Mouse (Mus musculus) urinary bladder, postnatal 4 days (tissue): ENCODE data around the gene Tubb4b.

ENCODE experiments used
- DNase-seq, 2 experiments: peaks; one replicate each; pipeline ENCODE4 v3.0.0; 2021 to 2022; ENCODE audit warnings: low spot score in 2 of 2

Gene Tubb4b

DNA sequence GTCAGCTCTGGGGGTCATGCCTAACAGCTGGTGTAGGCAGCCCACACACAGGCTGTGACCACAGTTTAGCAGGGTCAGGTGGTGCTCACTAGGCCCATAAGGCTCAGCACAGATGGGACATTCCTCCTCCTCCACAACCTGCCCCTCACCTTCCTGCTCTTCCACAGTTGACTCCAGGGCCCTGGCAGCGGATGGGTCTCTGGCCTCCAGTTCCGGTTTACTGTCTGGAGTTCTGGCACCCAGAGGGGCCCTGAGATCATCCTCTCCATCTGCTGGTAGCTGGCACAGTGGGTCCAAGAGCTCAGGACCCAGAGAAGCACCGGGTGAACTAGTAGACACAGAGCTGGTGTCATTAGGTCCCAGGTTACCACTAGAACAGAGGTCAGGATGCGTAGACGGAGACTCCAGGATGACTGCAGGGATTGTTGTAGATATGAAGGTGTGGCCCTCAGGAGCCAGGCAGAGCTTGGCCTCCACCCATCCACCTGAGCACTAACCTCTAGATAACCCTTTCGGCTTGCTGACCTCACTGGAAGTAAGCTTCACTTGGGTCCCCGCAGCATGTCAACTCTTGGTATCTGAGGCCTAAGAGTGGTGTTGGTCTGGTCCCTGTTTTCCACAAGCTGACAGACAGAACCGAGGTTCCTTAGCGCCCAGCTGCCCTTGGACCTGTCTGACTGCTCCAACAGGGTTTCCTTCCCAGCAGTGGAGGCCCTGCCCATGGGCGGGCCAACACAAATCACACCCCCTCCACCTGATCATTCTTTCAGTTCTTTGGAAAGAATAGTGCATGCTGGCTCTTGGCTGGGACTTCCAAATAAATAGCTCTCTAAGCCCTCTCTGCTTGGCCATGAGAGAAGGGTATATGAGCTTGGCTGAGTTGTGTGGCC lies 21.9 kb upstream of the Tubb4b start, which contains the start of gene AL732309.1:
TSS of gene AL732309.1 (minus strand) at position 681 of the 890 bp plus-strand sequence.
- no peak for DNase-seq

DNA sequence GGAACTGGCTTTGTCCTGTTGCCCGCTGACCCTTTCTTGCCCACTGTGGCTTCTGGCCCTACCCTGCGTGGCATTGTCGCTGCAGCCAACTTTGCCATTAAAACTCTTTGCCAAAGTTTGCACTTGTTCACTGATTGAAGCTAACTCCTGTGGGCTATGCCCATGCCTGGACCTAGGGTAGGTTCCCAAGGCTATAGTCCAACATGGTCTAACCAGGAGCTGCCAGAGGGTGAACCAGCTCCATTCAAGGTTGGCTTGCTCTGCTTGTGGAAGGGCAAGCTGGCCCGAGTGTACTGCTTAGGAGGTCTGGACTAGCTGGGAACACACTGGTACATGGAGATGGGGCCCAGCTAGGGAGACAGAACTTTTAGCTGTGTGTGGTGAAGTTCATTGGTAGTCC lies 19.6 kb upstream of the Tubb4b start:
- no peak for DNase-seq

DNA sequence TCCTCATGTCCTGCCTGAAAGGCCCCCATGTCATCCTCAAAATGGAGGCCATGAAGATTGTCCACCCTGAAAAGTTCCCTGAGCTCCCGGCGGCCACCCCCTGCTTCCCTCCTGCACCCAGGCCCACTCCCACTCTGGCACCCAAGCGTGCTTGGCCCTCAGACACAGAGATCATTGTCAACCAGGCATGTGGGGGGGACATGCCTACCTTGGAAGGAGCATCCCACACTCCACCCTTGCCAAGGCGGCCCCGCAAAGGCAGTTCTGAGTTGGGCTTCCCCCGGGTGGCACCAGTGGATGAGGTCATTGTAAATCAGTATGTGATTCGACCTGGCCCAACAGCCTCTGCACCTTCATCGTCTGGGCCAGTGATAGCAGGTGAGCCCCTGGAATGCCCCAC lies 18.8 kb upstream of the Tubb4b start:
- DNase-seq = no peak

DNA sequence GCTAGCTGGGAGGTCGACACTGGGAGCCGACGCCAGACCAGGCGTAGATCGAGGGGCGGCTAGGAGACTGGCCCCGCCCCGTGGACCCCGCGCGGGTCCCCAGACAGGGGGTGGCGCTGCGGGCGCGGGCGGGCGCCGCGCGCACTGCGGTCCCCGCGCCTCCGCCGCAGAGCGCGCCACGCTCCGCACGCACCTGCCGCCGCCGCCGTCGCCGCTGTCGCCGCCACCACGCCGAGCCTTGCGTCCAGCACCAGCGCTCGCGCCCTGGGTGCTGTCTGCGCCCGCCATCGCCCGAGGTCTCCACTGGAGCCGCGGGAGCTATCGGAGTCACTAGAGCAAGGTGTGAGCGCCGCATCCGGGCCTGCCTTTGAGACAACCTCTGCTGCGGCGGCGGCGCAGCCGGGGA lies 17.6 kb upstream of the Tubb4b start, which contains the start of the genes Rnf208 and Cysrt1:
TSS of gene Rnf208 (plus strand) at position 155 of the 406 bp plus-strand sequence.
TSS of gene Cysrt1 (minus strand) at position 352 of the 406 bp plus-strand sequence.
- no peak for DNase-seq

DNA sequence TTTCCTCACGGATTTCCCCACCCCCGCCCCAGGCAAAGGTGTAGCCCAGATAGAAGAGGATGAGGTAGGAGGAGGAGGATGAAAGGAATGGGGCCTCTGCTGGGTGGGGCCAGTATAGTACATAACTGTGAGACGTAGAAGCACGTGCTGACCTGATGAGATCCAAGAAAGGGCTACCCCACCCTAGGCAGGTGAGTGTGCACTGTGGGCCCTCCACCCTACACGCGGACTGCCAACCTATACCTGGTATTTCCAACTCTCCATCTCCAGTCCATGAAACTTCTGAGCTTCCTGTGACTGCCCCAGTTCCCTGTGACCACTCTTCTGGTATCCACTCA lies 16.9 kb upstream of the Tubb4b start:
- DNase-seq = no peak

DNA sequence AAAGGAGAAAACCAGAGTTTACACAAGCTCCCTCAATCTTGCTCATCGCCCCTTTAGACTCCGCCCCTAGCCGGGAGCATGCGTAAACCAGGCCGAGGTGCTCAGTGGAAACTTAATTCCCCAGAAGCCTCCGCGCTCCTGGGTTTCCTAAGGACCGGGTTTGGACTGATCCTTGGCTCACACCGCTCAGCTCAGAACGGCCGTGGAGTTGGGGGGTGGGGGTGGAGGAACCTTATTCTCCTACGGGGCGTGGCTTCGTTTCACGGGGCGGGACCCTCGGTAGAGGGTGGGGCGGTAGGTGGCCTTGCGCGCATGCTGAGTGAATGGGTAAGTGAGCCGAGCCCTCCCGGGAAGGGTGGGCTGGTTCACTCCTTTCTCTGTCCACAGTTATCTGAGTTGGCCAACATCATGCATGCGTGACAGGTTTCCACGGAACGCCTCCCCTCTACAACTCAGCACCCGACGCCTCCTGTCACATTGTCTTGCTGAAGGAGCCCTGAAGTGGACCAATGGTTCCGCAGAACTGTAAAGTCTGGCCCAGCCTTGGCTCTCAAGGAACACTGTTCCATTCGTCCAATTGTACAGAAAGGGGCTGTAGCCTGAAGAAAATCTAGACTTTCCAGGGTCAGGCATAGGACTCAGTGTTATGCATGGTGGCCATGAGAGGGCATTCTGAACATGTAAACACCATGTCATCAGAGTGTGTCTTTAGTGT lies 16.4 kb upstream of the Tubb4b start:
- DNase-seq = peak; percentile 61 to 69

DNA sequence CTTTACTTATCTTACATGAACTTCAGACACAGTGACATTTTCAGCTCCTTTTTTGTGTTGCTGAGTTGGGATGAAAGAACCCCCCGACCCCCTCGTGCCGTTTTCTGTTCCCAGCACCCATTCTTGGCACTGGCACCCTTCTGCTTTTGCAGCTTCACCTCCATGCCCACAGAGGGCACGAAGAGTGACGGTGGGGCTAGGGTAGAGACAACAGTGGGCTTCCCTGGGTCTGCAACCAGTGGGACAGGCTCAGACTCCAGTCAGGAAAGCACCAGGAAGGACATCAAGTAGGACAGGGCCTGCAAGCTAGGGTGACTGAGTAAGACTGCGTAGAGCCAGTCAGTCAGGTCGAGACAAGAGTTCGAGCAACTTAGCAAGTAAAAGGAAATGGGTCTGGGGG lies 15.8 kb upstream of the Tubb4b start:
- DNase-seq = no peak

DNA sequence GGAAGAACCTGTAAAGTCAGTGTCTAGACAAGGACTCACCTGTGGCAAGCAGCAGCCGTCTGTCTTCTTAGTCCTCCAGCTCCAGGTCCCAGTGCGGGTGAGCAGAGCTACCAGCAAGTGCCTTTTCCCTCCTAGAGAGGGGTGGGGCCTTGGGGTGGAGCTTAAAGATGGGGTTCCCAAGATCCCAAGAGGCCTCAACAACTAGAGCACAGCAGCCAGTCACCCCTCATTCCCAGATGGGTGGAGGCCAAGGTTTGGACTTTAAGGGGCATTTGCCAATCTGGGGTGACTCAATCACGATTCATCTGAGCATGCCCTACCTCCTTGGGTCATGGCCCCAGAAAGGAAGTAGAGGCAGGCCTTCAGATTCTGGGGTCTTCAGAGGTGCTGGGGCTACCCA lies 15.3 kb upstream of the Tubb4b start:
- no peak for DNase-seq

DNA sequence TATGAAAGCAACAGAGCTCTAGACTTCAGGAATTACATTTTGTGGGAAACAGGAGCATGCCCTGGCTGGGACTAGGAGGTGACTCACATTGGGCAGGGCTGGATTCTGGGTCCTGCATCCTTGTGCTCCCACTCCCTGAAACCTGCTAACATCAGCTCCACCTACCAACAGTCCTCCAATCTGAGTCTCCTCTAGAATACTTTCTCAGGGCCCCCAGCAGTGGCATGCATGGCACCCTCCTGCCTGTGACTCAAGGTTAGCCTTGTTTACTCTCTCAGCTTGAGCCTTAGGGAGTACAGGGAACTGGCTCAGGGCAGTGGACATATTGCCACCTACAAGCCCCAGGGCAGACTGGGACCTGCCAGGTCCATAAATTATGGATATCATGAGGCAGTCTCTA lies 13.6 kb upstream of the Tubb4b start:
- no peak for DNase-seq

DNA sequence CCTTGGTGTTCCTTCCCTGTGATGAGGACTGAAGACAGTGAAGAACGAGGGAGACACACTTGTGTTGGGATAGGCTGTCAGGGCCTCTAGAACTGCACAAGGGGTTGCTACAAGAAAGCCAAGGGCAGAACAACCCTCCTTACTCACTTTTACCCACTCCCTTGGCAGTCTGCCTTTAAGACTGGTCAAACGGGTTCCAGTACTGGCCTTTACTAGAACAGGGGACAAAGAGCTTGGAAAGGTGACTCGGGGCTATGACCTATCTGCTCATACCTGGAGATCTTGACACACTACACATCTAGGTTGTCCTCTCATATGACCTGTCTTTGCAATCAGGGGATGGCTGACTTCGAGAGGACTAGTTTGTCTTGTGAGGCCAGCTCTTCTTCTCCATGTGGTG lies 13.0 kb upstream of the Tubb4b start:
- no peak for DNase-seq

DNA sequence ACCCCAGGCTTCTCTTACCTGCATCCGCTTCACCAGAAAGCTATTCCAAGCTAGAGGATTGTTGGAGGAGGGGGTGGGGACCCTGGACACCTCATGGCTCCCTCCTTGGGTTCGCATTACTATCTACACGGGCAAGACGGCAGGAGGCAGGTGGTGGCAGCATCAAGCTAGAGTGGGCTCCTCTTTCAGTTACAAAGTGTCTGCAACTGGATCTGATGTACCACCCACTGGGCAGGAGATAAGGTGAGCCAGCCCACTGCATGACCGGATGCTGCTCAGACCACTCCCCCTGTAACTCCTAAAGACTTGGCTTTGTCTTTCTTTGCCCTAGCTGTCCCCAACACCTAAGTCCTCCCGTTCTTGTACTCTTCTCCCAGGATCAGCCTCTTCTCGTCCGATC lies 12.1 kb upstream of the Tubb4b start, which contains the start of gene Rnf224:
TSS of gene Rnf224 (minus strand) at position 174 of the 400 bp plus-strand sequence.
- DNase-seq = no peak

DNA sequence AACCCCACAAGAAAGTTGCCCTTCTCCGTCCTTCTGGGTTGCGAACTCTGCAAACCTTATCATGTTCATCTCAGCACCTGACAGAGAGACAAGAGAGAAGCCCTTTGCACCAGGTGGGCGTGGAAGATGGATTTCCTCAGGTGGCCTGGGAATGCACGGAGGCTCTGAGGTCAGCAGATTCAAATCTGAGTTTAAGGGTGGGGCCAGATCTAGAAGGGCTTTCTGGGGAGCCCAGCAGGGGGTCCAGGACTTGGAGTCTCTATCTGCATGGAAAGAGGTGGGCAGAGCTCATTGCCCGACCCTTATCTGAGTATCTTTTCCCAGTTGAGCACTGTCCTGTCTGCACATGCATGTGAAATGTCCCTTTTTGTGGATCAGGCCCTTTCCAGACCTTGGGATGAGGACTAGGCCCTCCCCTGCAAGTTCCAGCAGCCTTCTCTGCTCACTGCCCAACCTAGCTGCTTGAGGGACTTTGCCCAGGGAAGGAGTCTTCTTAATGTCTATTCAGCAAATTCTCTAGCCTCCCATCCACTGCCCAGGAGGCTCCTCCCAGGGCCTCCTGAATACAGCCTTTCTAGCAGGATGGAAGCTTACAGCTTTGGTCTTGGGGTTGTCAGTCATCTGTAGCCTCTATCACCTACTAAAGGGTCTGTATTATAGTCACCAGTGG lies 10.2 kb upstream of the Tubb4b start:
- DNase-seq = no peak

DNA sequence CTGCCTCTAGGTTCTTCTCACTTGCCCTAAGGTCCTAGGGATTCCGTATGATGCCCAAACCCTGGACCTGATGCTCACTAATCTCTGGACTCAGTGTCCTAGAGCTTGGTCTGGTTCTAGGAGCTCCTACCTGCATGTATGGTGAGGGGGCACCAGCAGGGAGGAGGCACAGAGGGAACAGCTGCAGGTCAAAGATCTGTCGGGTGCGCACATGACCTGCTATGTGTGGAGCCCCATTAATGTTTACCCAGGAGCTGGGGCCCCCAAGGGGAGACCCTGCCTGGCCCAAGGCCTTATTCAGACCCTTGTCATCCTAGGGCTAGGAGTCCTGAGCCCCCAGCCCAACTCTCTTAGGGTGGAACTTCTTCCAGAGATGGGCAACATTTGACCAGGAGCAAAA lies 9.5 kb upstream of the Tubb4b start, which contains the start of gene Slc34a3:
TSS of gene Slc34a3 (minus strand) at position 315 of the 400 bp plus-strand sequence.
- no peak for DNase-seq

DNA sequence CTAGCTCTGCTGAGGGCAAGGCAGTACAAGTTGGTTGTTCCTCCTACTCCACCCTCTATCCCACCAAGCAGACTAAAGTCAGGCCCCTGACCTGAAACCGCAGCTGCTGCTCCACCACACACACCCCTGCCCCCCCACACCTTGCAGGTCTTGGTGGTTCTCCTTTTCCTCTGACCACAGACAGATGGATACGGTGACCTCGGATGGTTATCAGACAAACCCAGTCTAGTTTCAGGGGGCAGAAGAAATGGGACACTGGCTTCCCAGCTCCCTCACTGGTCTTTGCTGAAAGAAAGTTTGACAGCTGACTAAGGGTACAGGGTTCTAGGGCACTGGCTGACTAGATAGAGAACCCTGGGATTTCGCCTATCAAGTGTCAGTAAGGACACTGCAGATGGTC lies 8.9 kb upstream of the Tubb4b start:
- DNase-seq = no peak

DNA sequence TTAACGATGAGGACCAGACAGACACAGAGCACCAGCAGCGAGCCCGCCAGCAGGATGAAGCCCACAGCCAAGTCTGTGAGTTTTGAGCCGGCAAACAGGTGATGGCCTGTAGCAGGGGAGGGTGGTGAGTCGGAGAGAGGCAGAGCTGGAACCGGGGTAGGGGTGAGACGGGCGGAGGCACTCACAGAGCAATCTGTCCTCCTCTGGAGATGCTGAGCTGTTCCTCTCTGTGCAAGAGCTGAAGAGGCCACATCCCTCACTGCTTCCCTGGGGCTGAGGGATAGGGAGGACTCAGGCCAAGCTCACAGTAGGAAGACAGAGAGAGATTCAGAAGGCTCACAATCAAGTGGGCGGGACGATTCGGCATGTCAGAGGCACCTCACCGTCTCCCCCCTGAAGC lies 6.5 kb upstream of the Tubb4b start:
- no peak for DNase-seq

DNA sequence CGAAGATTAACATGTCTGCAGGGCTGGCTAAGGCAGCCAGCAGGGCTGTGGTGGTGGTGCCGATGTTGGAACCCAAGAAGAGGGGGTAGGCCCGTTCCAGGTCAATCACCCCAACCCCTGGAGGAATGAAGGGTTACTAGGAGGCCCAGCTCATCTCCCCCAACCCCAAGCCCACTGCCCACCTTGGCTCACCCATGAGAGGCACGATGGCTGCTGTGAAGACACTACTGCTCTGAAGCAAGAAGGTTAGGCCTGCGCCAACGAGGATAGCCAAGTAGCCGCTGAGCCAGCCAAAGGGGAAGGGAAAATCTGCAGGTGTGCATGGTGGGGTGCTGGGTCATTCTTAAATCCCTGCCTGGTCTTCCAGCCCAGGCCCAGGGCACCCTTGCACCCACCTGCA lies 6.1 kb upstream of the Tubb4b start:
- DNase-seq = no peak

DNA sequence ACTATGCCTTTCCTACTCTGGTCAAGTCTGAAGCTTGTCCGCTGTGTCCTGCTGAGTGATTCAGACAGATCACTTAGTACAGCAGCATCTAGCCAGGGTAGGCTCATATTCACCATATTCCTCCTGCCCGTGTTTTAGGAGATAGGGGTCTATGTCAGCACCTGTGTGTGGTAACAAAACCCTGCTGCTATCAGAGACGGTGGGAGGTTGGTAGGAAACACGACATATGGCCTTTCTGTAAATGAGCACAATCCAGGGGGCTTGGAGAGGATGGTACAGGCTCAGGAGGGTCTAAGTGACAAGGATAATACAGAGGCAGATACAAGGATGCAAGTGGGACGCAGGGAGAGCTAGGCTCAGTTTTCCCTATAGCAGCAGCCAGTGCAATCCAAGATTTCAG lies 5.1 kb upstream of the Tubb4b start:
- no peak for DNase-seq

DNA sequence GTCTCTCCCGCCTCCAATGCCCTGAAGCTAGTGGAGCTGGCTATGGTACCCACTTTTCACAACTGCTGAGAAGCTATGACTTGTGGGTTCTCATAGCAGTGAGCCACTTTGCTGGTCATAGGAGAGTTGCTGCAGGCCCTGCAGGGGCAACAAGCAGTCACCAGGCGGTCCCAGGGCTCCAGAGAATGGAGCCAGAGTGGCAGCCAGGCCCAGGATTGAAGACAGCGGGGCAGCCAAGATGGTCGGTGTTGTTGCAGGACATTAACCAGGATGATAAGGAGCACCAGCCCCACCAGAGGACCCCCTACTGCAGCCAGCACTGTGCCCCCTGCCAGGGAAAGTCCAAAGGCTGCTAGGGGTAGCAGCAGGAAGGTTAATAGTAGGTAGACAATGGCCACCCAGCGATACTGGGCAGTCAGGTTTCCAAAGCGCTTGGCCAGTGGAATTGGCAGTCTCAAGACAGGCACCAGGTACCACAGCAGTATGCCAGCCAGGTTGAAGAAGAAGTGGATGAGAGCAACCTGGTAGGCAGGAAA lies 4.6 kb upstream of the Tubb4b start:
- no peak for DNase-seq

DNA sequence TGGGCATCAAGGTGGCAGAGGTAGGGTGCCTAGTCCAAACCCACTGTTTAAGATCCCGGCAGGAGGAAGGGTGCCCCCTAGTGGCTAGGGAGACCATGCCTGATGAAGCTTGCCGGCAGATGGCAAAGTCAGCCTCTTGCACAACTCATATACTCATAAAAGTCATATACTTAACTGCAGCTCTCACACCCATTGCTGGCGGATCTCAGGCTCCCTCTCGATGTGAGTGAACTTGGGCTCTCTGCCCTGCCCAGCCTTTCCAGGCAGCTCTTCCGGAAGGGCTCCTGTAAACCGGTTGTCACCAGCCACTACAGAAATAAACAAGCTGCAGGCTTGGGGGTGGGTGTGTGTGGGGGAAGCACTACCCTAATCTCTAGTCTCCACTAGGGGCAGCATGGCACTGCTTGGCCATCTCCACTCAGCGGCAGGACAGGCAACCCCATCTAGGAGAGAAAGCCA lies 4.0 kb upstream of the Tubb4b start:
- DNase-seq = peak; percentile 84 to 86

DNA sequence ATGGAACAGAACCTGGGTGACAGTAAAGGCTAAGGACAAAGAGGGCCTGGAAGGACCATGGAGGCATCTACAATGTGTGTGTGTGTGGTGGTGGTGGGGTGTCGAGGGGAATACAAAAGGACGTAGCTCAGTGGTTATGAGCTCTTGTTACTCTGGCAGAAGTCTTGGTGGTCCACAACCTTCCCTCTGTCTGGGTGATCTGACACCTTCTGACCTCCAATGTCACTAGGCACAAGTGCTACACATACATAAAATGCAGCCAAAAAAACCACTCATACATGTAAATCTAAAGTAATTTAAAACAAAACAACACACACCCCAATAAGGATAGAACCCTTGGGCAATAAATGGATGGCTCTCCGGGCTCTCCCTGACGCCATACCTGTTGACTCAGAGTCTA lies 2.9 kb upstream of the Tubb4b start:
- no peak for DNase-seq

DNA sequence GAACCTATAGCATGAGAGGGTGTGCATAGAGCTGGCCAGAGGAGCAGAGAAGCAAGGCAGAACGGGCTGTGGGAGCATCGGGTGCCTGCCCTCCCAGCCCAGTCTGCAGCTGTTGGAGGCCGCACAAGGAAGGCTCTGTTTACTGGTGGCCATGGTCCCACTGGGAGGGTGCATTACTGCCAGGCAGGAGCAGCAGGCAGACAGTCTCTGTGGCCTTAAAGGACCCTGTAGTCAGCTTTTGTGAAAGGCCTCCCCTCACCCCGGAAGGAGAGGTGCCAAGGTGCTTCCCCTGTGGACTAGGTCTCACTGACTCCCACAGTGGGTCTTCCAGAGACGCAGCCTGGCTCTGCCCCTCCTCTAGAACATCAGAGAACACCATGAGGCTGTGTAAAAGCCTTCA lies 2.4 kb upstream of the Tubb4b start:
- no peak for DNase-seq

DNA sequence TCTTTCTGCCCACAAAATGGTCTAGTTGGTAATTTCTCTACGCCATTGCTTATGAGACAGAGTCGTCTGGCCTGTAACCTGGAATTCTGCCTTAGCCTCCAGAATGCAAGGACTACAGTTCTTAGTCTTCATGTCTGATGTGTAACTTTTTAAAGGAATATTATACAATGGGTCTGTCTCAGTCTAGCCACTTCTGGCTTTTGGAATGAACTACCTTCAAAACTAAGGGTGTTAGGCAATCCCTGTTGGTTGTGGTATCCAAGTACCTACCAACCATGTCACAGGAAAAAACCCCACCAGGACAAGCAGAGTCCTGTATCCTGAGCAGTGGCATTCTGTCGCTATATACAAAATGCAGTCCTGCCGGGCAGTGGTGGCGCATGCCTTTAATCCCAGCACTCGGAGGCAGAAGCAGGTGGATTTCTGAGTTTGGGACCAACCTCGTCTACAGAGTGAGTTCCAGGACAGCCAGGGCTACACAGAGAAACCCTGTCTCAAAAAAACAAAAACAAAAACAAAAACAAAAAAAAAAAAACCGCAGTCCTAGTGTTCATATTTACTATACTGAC lies 1.4 kb upstream of the Tubb4b start:
- DNase-seq = no peak
